Mouse (Mus musculus): Measurements from ENCODE around the gene Wrap73. TPM values are rescaled to one million over a fixed set of nuclear protein-coding genes. Genes with fewer than 3 reads are reported as not detected.

The Wrap73 gene
- total RNA-seq, 2 experiments from 2014 or later = 3.6 to 9.8 TPM

DNA sequence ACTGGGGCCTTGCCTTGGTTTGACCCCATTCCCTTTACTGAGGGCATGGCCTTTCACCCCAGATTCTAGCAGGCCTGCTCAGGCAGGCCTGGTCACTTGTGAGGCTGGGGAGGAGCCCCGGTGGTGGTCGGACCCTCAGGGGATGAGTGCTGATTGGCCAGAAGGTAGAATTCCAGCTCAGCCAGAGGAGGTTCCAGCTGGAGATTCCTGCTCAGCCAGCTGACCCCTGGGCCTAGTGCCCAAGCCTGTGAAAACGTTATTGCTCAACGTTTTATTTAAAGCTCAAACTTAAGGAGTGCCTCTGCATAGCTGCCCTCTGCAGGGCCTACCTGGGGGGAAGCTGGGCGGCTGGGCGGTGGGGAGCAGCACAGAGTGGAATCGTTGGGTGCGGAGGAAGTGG, 35.1 kb downstream of the Wrap73 start:
- ATAC-seq (ENCODE audit: poor library complexity, severe bottlenecking) = no peak

DNA sequence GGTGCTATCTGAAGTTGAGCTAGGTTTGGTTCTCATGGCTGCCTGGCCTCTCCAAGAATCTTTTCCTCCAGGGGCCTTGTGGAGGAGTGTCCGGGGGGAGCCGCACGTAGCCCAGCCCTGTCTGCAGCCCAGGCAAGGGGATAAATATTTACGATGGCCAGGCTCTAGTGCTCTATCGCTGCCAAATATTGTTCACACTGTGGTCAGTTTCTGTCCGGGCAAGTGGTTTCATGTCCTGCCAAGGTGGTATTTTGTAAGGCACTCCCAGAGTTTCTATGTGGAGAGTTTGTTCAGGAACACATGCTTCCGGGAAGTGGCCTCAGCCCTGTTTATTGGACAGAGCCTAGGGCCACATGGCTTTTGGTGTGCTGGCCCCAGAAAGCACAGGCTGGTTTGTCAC, 38.8 kb downstream of the Wrap73 start:
- no peak for ATAC-seq (ENCODE audit: poor library complexity, severe bottlenecking)

DNA sequence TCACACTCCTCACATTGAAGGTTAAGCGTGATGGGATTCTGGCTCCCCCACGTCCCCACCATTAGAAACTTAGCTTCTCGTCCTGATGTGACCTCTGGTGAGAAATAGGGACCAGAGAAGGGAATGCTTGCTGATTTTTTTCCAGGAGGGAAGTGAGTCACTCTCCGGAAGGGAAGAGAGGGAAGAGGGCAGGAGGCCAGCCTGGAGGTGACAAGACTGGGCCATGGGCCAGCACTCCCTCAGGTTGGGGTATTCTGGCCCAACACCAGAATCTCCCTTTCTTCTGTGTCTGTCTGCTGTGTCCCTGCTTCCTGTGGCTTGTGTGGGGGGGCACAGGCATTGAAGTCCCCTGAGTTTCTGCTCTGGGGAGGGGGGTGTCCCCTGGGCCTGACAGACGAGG, 41.4 kb downstream of the Wrap73 start:
- ATAC-seq (ENCODE audit: poor library complexity, severe bottlenecking) = no peak

DNA sequence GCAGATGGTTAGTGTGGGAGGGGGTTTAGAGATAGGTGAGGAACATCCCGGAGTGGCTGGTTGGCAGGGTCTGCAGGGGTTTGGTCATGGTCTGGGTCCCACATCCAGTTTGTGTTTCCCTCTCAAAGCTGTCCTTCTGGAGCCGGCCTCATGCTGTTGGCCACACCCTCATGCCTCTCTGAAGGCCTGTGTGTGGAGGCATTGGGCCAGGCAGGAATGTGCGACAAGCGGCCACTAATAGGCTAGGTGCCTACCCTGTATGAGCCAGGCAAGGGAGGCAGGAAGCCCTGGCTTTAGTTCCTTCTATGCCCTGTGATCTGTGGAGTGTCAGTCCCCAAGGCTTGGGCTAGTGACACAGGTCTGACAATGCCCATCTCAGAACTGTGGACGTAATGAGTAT, 42.8 kb downstream of the Wrap73 start:
- no peak for ATAC-seq (ENCODE audit: poor library complexity, severe bottlenecking)

DNA sequence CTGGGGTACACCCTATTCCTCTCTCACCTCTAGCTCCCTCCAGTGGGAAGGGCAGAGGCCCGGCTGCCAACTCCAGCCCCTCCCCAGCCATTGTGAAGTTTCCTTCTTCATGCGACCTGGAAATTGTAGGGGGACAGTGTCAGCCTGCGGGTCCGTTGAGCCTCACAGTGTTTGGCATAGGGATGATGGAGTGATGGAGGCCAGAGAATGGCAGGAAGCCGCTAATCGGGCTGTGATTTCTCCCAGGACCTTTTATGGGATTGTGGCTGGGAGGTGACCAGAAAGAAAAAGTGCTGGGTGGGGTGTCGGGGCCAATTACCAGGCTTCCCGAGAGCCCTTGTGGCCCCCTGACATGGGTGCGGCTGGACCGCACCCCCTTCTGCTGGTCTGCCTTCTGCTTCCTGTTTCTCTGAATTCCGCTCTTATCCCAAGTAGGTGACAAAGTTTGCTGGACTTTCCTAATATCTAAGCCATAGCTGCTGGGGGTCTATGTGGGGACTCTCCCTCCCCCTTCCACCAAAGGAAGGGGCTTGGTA, 43.9 kb downstream of the Wrap73 start:
- no peak for ATAC-seq (ENCODE audit: poor library complexity, severe bottlenecking)

DNA sequence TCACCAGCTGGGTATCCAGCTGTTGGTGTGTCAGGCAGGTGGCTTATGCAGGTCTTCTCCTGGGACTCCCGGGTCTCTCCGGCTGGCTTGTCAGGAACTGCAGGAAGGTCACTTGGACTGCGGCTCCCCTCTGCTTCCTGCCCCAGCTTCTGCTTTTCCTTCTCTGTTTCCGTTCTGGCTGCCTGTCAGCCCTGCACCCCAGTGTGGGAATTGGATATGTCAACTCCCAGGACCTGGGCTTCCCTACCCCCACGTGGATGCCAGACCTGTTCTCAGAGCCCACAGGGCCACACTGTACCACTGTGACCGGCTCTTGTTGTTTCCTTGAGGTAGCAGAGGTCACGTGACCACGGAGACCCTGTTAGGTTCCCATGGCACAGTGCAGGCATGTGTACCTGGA, 46.8 kb downstream of the Wrap73 start:
- 0 out of 2 replicates have a peak, but pooled peaks have one; percentile 17 for ATAC-seq (ENCODE audit: poor library complexity, severe bottlenecking)

DNA sequence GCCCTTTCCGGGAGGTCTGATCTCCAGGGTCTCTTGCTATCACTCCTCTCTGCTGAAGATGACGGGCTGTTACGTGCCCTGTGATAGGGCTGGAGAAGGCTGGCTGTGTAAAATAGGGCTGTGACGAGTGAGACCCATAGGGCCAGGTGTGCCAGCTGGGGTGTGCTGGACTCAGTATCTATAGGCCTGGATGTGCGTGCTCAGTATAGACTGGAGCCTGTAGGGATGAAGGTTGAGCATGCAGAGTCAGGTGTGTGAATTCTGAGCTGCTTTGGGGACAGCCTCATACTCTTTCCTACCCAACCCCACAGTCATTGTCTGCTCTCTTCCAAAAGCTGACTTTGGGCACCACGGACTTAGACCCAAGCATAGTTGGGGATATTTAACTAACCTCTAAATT, 55.8 kb downstream of the Wrap73 start:
- ATAC-seq (ENCODE audit: poor library complexity, severe bottlenecking) = no peak

DNA sequence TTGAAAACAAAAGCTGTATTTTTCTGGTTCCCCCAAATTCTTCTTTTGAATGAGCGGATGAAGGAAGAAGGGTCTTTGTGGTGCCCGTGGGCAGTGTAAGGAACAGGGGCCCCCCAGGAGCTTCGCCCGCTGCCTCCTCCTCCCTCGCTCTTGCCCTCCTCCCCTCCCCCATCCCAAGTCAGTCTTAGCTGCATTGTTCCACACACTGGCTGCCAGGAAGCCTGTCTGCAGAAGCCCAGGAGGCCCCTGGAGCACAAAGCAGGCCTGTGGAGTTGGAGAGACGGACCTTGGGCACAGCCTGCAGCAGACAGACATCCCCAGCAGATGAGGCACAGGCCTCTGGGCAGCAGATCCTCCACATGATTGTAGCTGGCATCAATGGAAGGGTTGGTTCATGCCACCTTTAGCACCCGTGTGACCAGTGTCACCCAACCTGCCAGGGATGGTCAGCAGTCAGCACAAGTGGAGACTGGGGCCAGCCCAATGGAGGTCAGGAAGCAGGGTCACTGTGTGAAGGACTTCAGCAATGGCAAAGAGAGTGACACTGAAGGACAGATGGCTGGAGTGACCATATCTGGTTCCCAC, 56.3 kb downstream of the Wrap73 start:
- no peak for ATAC-seq (ENCODE audit: poor library complexity, severe bottlenecking)

DNA sequence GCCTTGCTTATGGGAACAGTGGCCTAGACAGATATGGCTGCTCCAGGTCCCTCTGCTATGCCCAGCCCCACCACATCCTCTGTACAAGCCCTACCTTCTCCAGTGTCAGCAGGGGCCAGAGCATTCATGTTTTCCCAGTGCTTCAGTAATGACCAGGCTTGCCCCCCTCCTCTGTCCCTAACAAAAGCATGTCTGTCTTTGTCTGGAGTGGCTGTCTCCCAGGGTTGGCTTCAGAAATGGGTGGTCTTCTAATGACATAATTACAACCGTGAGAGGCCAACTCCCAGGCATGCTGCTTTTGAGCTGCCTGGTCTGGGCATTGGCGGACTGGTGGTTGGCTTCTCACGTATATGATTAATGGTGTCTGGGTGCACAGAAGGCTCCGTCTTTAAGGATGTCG, 59.3 kb downstream of the Wrap73 start:
- no peak for ATAC-seq (ENCODE audit: poor library complexity, severe bottlenecking)

DNA sequence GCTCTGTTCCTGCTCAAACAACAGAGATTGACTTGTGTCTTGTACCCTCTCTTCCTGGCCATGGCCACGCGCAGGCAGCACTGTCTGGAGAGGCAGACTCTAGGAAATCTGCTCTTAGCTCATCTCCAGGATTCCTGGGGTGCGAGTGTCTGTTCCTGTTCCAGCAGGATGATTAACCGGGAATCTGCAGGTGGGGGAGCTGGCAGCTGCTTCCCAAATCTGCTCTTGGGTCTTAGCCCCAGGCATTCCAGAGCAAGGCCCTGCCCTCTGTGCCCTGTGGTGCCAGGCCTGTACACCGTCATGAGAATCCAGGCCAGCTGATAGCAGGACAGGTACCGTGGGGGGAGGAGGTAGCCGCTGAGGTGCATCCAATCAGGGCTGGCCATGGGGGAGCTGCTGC, 62.4 kb downstream of the Wrap73 start:
- ATAC-seq (ENCODE audit: poor library complexity, severe bottlenecking) = no peak

DNA sequence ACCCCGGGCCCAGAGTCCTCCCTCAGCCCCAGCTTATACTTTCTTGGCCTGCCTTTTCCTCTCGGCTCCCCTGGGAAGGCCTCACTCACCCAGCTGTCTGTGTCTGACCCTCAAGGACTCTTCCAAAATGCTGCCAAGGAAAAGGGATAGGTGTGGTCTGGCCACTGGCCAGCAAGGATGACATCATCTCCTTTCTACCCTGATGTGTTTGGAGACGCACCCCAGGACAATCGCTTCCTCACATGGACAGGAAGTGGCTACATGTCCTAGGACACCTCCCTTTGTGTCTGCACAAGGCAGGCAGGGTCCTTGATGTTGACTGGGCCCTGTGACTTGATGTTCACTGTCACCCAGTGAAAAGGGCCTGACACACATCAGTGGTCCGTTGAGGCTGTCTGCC, 63.2 kb downstream of the Wrap73 start:
- ATAC-seq (ENCODE audit: poor library complexity, severe bottlenecking) = no peak

DNA sequence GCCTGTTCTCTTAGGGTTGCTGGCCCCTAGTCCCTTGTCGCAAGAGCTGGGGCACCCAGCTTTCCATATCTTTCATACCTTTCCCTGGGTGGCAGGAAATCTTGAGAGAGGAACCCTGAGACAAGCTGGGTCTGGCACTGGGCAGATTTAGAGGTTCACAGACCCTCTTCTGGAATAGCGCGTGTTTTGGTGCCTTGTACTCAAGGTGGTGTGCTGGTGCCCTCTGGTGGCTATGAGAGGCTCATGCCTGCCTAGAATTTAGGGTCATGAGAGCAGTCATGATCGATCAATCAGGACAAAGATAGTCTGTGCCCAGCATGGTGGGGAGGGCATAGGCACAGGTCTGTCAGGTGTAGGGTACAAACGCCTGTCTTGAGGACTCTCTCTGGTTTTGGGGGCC, 65.1 kb downstream of the Wrap73 start:
- ATAC-seq (ENCODE audit: poor library complexity, severe bottlenecking) = peak; percentile 56

DNA sequence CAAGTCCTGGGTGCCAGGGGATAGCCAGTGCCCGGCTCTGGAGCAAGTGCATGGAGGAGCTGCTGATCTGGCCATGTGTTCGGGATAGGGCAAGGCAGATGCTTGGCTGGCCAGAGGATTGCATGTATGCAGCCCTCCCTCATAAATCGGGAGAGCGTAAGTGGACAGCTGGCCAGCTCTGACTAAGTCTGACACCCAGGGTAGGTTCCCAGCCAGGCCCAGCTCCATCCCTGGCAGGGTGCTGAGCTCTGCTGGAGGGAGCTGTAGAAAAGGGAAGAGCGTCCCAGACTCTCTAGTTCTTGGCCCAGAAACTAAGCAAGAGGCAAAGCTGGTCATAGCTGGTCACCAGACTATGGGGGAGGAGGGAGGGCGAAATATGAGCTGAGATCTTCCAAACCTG, 66.9 kb downstream of the Wrap73 start:
- no peak for ATAC-seq (ENCODE audit: poor library complexity, severe bottlenecking)

DNA sequence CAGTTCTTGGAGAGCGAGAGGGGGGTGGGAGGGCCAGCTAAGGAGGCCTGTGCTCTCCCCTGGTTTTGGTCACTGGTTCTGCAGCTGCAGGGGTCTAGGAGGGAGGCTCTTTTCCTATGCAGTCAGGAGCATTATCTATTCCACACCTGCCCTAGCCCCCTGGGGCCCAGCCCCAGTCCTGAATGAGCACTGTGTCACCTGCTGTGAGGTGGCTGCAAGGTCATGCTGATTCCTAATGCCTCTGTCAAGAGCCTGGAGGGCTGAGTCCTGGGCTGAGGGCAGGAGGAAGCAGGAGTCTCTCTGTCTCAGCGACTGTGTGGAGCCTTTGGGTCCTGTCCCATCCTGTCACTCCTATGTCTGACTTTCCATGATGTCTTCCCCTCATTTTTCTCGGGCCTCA, 67.7 kb downstream of the Wrap73 start:
- ATAC-seq (ENCODE audit: poor library complexity, severe bottlenecking) = no peak

DNA sequence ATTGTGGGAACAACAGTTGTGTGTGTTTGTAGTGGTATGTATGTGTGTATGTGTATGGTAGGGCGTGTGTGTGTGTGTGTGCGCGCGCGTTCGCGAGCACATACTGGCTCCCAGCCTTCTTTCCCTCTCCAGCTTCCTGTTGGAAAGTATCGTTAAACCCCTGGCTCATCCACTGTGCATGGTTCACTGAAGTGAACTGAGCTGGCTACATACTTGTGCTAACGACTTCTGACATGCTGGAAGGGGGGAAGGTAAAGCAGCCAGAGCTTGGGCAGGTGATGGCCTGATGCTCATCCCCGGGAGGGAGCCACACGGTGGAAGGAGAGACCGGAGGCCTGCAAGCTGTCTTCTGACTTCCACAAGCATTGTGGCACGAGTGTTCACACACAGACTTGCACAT, 69.3 kb downstream of the Wrap73 start:
- ATAC-seq (ENCODE audit: poor library complexity, severe bottlenecking) = no peak

DNA sequence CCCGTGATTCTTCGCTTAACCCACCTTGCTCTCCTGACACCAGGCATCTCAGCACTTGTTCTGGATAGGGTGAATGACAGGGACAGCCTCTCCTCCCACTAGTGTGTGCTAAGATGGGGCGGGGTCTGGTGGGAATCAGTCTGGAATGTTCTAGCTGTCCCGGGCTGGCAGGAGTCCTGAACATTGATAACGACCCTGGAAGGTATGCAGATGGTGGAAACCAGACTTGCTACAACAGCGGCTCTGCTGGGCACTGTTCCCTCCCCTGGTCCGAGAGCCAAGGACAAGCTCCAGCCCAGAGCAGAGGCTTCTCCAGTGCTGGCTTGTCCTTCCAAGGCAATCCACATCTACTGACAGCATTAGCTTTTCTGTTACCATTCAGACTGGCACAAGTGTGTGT, 71.4 kb downstream of the Wrap73 start:
- no peak for ATAC-seq (ENCODE audit: poor library complexity, severe bottlenecking)

DNA sequence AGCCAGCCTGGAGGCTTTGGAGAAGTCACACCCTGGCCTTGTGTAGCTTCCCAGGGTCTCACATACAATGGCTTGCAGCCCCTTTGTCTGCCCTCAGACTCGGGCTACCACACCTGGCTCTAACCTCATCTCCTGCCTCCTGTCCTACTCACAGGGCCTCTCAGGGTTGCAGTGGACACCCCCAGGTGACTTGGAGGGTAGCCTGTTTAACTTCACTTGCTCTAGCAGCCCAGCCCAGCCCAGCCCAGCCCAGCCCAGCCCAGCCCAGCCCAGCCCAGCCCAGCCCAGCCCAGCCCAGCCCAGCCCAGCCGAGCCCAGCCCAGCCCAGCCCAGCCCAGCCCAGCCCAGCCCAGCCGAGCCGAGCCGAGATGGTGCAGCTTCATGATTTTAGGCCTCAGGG, 71.9 kb downstream of the Wrap73 start:
- no peak for ATAC-seq (ENCODE audit: poor library complexity, severe bottlenecking)

Other genes with a start within 250 kb of the Wrap73 start
- 38.8 and 52.5 TPM in 2 replicates for gene A430005L14Rik, start 185.1 kb upstream of the Wrap73 start, total RNA-seq (2015)
- gene A430005L14Rik, start 185.1 kb upstream of the Wrap73 start, total RNA-seq (2017) = 35.3 and 35.9 TPM in 2 replicates
- gene Dffb, start 167.2 kb upstream of the Wrap73 start, total RNA-seq (2015) = 6.7 and 8.4 TPM in 2 replicates
- 8.6 and 13.8 TPM in 2 replicates for gene Dffb, start 167.2 kb upstream of the Wrap73 start, total RNA-seq (2017)
- gene Cep104, start 167.2 kb upstream of the Wrap73 start, total RNA-seq (2015) = 4.0 and 4.3 TPM in 2 replicates
- 4.3 and 5.3 TPM in 2 replicates for gene Cep104, start 167.2 kb upstream of the Wrap73 start, total RNA-seq (2017)
- gene Lrrc47, start 130.6 kb upstream of the Wrap73 start, total RNA-seq (2015) = 7.0 and 11.4 TPM in 2 replicates
- gene Lrrc47, start 130.6 kb upstream of the Wrap73 start, total RNA-seq (2017) = 11.3 and 21.1 TPM in 2 replicates
- 0.62 and 1.9 TPM in 2 replicates for gene Smim1, start 116.1 kb upstream of the Wrap73 start, total RNA-seq (2015)
- gene Smim1, start 116.1 kb upstream of the Wrap73 start, total RNA-seq (2017) = 0.26 and 1.3 TPM in 2 replicates
- gene Ccdc27, start 99.7 kb upstream of the Wrap73 start, total RNA-seq (2015) = not detected in 2 replicates
- not detected in 2 replicates for gene Ccdc27, start 99.7 kb upstream of the Wrap73 start, total RNA-seq (2017)
- gene Trp73, start 2.2 kb upstream of the Wrap73 start, total RNA-seq (2015) = not detected in 2 replicates
- not detected in 2 replicates for gene Trp73, start 2.2 kb upstream of the Wrap73 start, total RNA-seq (2017)
- gene Tprgl, start 18.3 kb downstream of the Wrap73 start, total RNA-seq (2015) = 75.5 and 90.9 TPM in 2 replicates
- 52.4 and 57.3 TPM in 2 replicates for gene Tprgl, start 18.3 kb downstream of the Wrap73 start, total RNA-seq (2017)
- gene Megf6, start 28.4 kb downstream of the Wrap73 start, total RNA-seq (2015) = not detected in 2 replicates
- 0.04 TPM in 1 of 2 replicates, not detected in the other for gene Megf6, start 28.4 kb downstream of the Wrap73 start, total RNA-seq (2017)
- gene Arhgef16, start 159.3 kb downstream of the Wrap73 start, total RNA-seq (2015) = not detected in 2 replicates
- gene Arhgef16, start 159.3 kb downstream of the Wrap73 start, total RNA-seq (2017) = not detected in 2 replicates
- not detected in 2 replicates for gene B230104I21Rik, start 193.8 kb downstream of the Wrap73 start, total RNA-seq (2015)
- not detected in 2 replicates for gene B230104I21Rik, start 193.8 kb downstream of the Wrap73 start, total RNA-seq (2017)

Measured in megakaryocyte, adult 5-6 weeks (primary cell).